Mouse (Mus musculus): ENCODE data around the gene Camsap2.

Gene Camsap2

GRCm38 (mm10) chr1:136258495-136258894 is 87.4 kb downstream of the Camsap2 start:
- no peak for DNase-seq (ENCODE audit: low spot score in 2 of 2)

GRCm38 (mm10) chr1:136255657-136256056 is 90.2 kb downstream of the Camsap2 start:
- DNase-seq (ENCODE audit: low spot score in 2 of 2), result no peak

- DNase-seq (ENCODE audit: low spot score in 2 of 2), result no peak
Observed at GRCm38 (mm10) chr1:136255174-136255573, 90.7 kb downstream of the Camsap2 start.

GRCm38 (mm10) chr1:136254503-136255065 is 91.3 kb downstream of the Camsap2 start:
- DNase-seq (ENCODE audit: low spot score in 2 of 2), result no peak

GRCm38 (mm10) chr1:136253472-136253871 is 92.4 kb downstream of the Camsap2 start:
- DNase-seq (ENCODE audit: low spot score in 2 of 2), result no peak

GRCm38 (mm10) chr1:136249662-136250061 is 96.2 kb downstream of the Camsap2 start:
- DNase-seq (ENCODE audit: low spot score in 2 of 2), result no peak

GRCm38 (mm10) chr1:136247393-136247792 is 98.5 kb downstream of the Camsap2 start:
- no peak for DNase-seq (ENCODE audit: low spot score in 2 of 2)

GRCm38 (mm10) chr1:136244469-136244868 is 101.4 kb downstream of the Camsap2 start:
- no peak for DNase-seq (ENCODE audit: low spot score in 2 of 2)

- DNase-seq (ENCODE audit: low spot score in 2 of 2), result no peak
Observed at GRCm38 (mm10) chr1:136241801-136242200, 104.1 kb downstream of the Camsap2 start.

- DNase-seq (ENCODE audit: low spot score in 2 of 2), result no peak
Observed at GRCm38 (mm10) chr1:136238495-136238894, 107.4 kb downstream of the Camsap2 start.

- DNase-seq (ENCODE audit: low spot score in 2 of 2), result no peak
Observed at GRCm38 (mm10) chr1:136234595-136235092, 111.3 kb downstream of the Camsap2 start.

GRCm38 (mm10) chr1:136233892-136234594 is 111.9 kb downstream of the Camsap2 start, which contains the start of gene Inava:
TSS of gene Inava (minus strand) at chr1:136234264.
- DNase-seq (ENCODE audit: low spot score in 2 of 2), result no peak

GRCm38 (mm10) chr1:136232986-136233790 is 112.7 kb downstream of the Camsap2 start:
- no peak for DNase-seq (ENCODE audit: low spot score in 2 of 2)

- no peak for DNase-seq (ENCODE audit: low spot score in 2 of 2)
Observed at GRCm38 (mm10) chr1:136232285-136232926, 113.5 kb downstream of the Camsap2 start.

- DNase-seq (ENCODE audit: low spot score in 2 of 2), result no peak
Observed at GRCm38 (mm10) chr1:136231596-136231995, 114.3 kb downstream of the Camsap2 start.

- peak in 1 of 2 experiments; percentile 56 for DNase-seq (ENCODE audit: low spot score in 2 of 2)
Observed at GRCm38 (mm10) chr1:136230201-136230600, 115.7 kb downstream of the Camsap2 start.

GRCm38 (mm10) chr1:136229040-136229373 is 116.9 kb downstream of the Camsap2 start:
- no peak for DNase-seq (ENCODE audit: low spot score in 2 of 2)

GRCm38 (mm10) chr1:136228328-136229039 is 117.4 kb downstream of the Camsap2 start:
- no peak for DNase-seq (ENCODE audit: low spot score in 2 of 2)

- no peak for DNase-seq (ENCODE audit: low spot score in 2 of 2)
Observed at GRCm38 (mm10) chr1:136227870-136228269, 118.0 kb downstream of the Camsap2 start.

GRCm38 (mm10) chr1:136226626-136227025 is 119.3 kb downstream of the Camsap2 start:
- DNase-seq (ENCODE audit: low spot score in 2 of 2), result no peak

GRCm38 (mm10) chr1:136225846-136226245 is 120.1 kb downstream of the Camsap2 start:
- DNase-seq (ENCODE audit: low spot score in 2 of 2), result no peak
